Comparison of ENCODE assay signal across 8 mouse cellular contexts in the genomic region with DNA sequence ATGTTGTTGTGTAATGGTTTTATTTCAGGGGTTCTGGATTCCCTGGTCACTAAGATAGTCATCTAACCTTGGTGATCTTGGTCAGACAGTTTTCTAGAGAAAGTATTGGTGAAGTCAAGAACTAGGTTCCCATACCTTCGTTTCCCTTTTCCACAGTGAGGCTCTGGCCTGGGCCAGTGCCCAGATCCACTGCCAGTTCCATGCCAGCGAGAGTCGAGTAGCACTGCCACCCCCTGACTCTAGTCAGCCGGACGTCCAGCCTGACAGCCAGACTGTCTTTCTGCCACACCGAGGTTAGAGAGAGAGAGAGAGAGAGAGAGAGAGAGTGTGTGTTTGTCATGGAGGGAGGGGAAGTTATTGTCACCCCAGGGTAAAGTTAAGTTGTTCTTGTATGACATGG. TPM values are rescaled to one million over a fixed set of nuclear protein-coding genes. Genes with fewer than 3 reads are reported as not detected.
DNase-seq lines count a peak whose midpoint lies in the region; ATAC-seq and TF ChIP-seq lines count a peak whose summit lies in the region.

No protein-coding gene starts in this region.

- no peaks in the 10 kb centered on the region for H3K9me3 ChIP-seq in embryonic facial prominence, embryonic 13.5 days
- no peaks in the 10 kb centered on the region for H3K9me3 ChIP-seq in intestine, embryonic 14.5 days (ENCODE audit: control insufficient read depth, low read length)

- DNase-seq in kidney, postnatal 10 days: peak; percentile 9
- no peak for DNase-seq in kidney, postnatal 14 days
- no peak for DNase-seq in intestine, embryonic 14.5 days (ENCODE audit: low spot score)
- DNase-seq in embryo, embryonic 9.5 days (ENCODE audit: extremely low spot score): no peak
- no peak for DNase-seq in embryo, embryonic 10 days (ENCODE audit: low spot score)
- no peak for DNase-seq in frontal cortex, postnatal 10 days (ENCODE audit: low spot score in 2 of 2)

- peak overlapping the region; percentile 95 for H3K4me2 ChIP-seq in embryonic facial prominence, embryonic 13.5 days
- peak overlapping the region; percentile 99 for H3K4me2 ChIP-seq in intestine, embryonic 14.5 days (ENCODE audit: low read length)
- H3K4me2 ChIP-seq in myocyte (ENCODE audit: low read depth): peak overlapping the region; percentile 82

- TF ChIP-seq POLR2A in myocyte (IDR thresholded peaks at IDR 0.05; ENCODE audit: insufficient read length, low read depth): no peak

- H3K27ac ChIP-seq in embryonic facial prominence, embryonic 13.5 days: no peak overlapping the region
- H3K27ac ChIP-seq in intestine, embryonic 14.5 days (ENCODE audit: low read depth): no peak overlapping the region

- no peak for ATAC-seq in embryonic facial prominence, embryonic 13.5 days (ENCODE audit: insufficient number of reproducible peaks, insufficient read depth, low FRiP score, low TSS enrichment, low read depth)
- no peak for ATAC-seq in intestine, embryonic 14.5 days (replicated peaks; ENCODE audit: low FRiP score, low TSS enrichment, low read depth)

- peak overlapping the region; percentile 90 for H3K9ac ChIP-seq in embryonic facial prominence, embryonic 13.5 days
- peak overlapping the region; percentile 85; the same call in 1 of the 2 replicates for H3K9ac ChIP-seq in intestine, embryonic 14.5 days (ENCODE audit: low read length)

- H3ac ChIP-seq in myocyte (ENCODE audit: control insufficient read depth, insufficient read length): peak overlapping the region; percentile 47

- peaks cover 42% of the 10 kb centered on the region for H3K4me1 ChIP-seq in embryonic facial prominence, embryonic 13.5 days
- peaks cover 35% of the 10 kb centered on the region for H3K4me1 ChIP-seq in intestine, embryonic 14.5 days (replicated peaks; ENCODE audit: control insufficient read depth, insufficient read depth, low read length)

- H3K4me3 ChIP-seq in embryonic facial prominence, embryonic 13.5 days: peak overlapping the region; percentile 79
- peak overlapping the region; percentile 77 for H3K4me3 ChIP-seq in intestine, embryonic 14.5 days (ENCODE audit: low read depth, low read length)
- peak overlapping the region; percentile 77 for H3K4me3 ChIP-seq in myocyte

- WGBS in embryonic facial prominence, embryonic 13.5 days: 84% methylated on average over 6 of the region's 6 CpGs
- 87% methylated on average over 6 of the region's 6 CpGs for whole genome bisulfite sequencing in intestine, embryonic 14.5 days

- no peaks in the 10 kb centered on the region for H3K27me3 ChIP-seq in embryonic facial prominence, embryonic 13.5 days
- H3K27me3 ChIP-seq in intestine, embryonic 14.5 days (replicated peaks; ENCODE audit: control insufficient read depth, insufficient read depth, low read length): no peaks in the 10 kb centered on the region
- H3K27me3 ChIP-seq in myocyte (ENCODE audit: control insufficient read depth, insufficient read depth, insufficient read length): no peaks in the 10 kb centered on the region

- peaks cover 42% of the 10 kb centered on the region for H3K36me3 ChIP-seq in embryonic facial prominence, embryonic 13.5 days
- H3K36me3 ChIP-seq in intestine, embryonic 14.5 days (ENCODE audit: control insufficient read depth, insufficient read depth, low read length): peaks cover 41% of the 10 kb centered on the region
- H3K36me3 ChIP-seq in myocyte (ENCODE audit: control insufficient read depth, insufficient read depth): peaks cover 20% of the 10 kb centered on the region

- peaks cover 4% of the 10 kb centered on the region for H3K79me2 ChIP-seq in myocyte (ENCODE audit: control insufficient read depth, insufficient read depth)

TF ChIP-seq in myocyte, 11 proteins besides CTCF, POLR2A, EP300 and RAD21:
- no peak for TF ChIP-seq USF1 (IDR thresholded peaks at IDR 0.05; ENCODE audit: low read depth)
- TF ChIP-seq POLR2AphosphoS2 (IDR thresholded peaks at IDR 0.05; ENCODE audit: insufficient read length, low read depth): no peak
- TF ChIP-seq CEBPB (IDR thresholded peaks at IDR 0.05; ENCODE audit: insufficient read depth, poor library complexity, severe bottlenecking): no peak
- no peak for TF ChIP-seq REST (IDR thresholded peaks at IDR 0.05; ENCODE audit: insufficient read depth, insufficient read length)
- TF ChIP-seq E2F4 (IDR thresholded peaks at IDR 0.05; ENCODE audit: insufficient read depth): no peak
- no peak for TF ChIP-seq MYOG (IDR thresholded peaks at IDR 0.05; ENCODE audit: control insufficient read depth in 1 of 3, insufficient read depth in 1 of 3, insufficient read length in 2 of 3, low read depth in 2 of 3)
- TF ChIP-seq SRF (IDR thresholded peaks at IDR 0.05; ENCODE audit: control insufficient read depth, insufficient read length, low read depth): no peak
- TF ChIP-seq TCF12 (IDR thresholded peaks at IDR 0.05; ENCODE audit: insufficient read depth, poor library complexity, severe bottlenecking): no peak
- TF ChIP-seq TCF3 (IDR thresholded peaks at IDR 0.05; ENCODE audit: insufficient read length, low read depth): no peak
- no peak for TF ChIP-seq MYOD1 (IDR thresholded peaks at IDR 0.05; ENCODE audit: control insufficient read depth in 1 of 3, insufficient read length in 2 of 3, low read depth in 2 of 3)
- TF ChIP-seq MAX (IDR thresholded peaks at IDR 0.05; ENCODE audit: low read depth): no peak

RNA-seq across cellular contexts. Expression of a gene that starts 1.1 kb away (rescaled TPM):
- polyA plus RNA-seq in embryonic facial prominence, embryonic 13.5 days (2015; fragmentation: Nextera tagmentation; extraction: Ambion mirVana): 22.5 and 24.2 TPM in 2 replicates
- 13.2 and 15.5 TPM in 2 replicates for polyA plus RNA-seq in intestine, embryonic 14.5 days (2014; fragmentation: Nextera tagmentation; extraction: Ambion mirVana)
- 5.9 TPM for polyA plus RNA-seq in myocyte (2012; fragmentation: generic; extraction: Trizol)

RNA-seq across cellular contexts. Expression of a gene that starts 1.2 kb away (rescaled TPM):
- 37.1 and 39.7 TPM in 2 replicates for polyA plus RNA-seq in embryonic facial prominence, embryonic 13.5 days (2015; fragmentation: Nextera tagmentation; extraction: Ambion mirVana)
- 25.4 and 29.7 TPM in 2 replicates for polyA plus RNA-seq in intestine, embryonic 14.5 days (2014; fragmentation: Nextera tagmentation; extraction: Ambion mirVana)
- polyA plus RNA-seq in myocyte (2012; fragmentation: generic; extraction: Trizol): 28.6 TPM

RNA-seq across cellular contexts. Expression of a gene that starts 4.6 kb away (rescaled TPM):
- polyA plus RNA-seq in embryonic facial prominence, embryonic 13.5 days (2015; fragmentation: Nextera tagmentation; extraction: Ambion mirVana): 0.97 and 1.4 TPM in 2 replicates
- 0.49 and 1.3 TPM in 2 replicates for polyA plus RNA-seq in intestine, embryonic 14.5 days (2014; fragmentation: Nextera tagmentation; extraction: Ambion mirVana)
- not detected for polyA plus RNA-seq in myocyte (2012; fragmentation: generic; extraction: Trizol)

RNA-seq across cellular contexts. Expression of a gene that starts 17.2 kb away (rescaled TPM):
- 69.5 and 75.0 TPM in 2 replicates for polyA plus RNA-seq in embryonic facial prominence, embryonic 13.5 days (2015; fragmentation: Nextera tagmentation; extraction: Ambion mirVana)
- 66.0 and 69.8 TPM in 2 replicates for polyA plus RNA-seq in intestine, embryonic 14.5 days (2014; fragmentation: Nextera tagmentation; extraction: Ambion mirVana)
- 225 TPM for polyA plus RNA-seq in myocyte (2012; fragmentation: generic; extraction: Trizol)

RNA-seq across cellular contexts. Expression of a gene that starts 17.6 kb away (rescaled TPM):
- polyA plus RNA-seq in embryonic facial prominence, embryonic 13.5 days (2015; fragmentation: Nextera tagmentation; extraction: Ambion mirVana): 48.9 and 54.9 TPM in 2 replicates
- polyA plus RNA-seq in intestine, embryonic 14.5 days (2014; fragmentation: Nextera tagmentation; extraction: Ambion mirVana): 64.8 and 68.6 TPM in 2 replicates
- polyA plus RNA-seq in myocyte (2012; fragmentation: generic; extraction: Trizol): 73.9 TPM
